Mouse (Mus musculus) stomach, embryonic 16.5 days (tissue): Measurements from ENCODE around the gene Sync. TPM values are rescaled to one million over a fixed set of nuclear protein-coding genes. Genes with fewer than 3 reads are reported as not detected.

Experiments used
- ATAC-seq: fragments of 200-750 bp; cut with Nextera tagmentation; 2 replicates; pipeline ENCODE4 v1.8.0; 2017; ENCODE audit warnings: moderate number of reproducible peaks, moderate TSS enrichment; ENCODE audit not compliant: insufficient read depth, low FRiP score
- H3K27ac ChIP-seq: fragments of 300-500 bp; sonication (generic); 2 replicates; pipeline ENCODE4 v1.5.1; 2014; ENCODE audit warnings: low read length
- H3K27me3 ChIP-seq: fragments of 300-500 bp; sonication (generic); 2 replicates; pipeline ENCODE4 v1.6.1; 2014; ENCODE audit warnings: low read length, control low read depth, mixed read lengths; ENCODE audit not compliant: control insufficient read depth, insufficient read depth
- H3K36me3 ChIP-seq: fragments of 300-500 bp; sonication (generic); 2 replicates; pipeline ENCODE4 v1.6.1; 2014; ENCODE audit warnings: low read length; ENCODE audit not compliant: control insufficient read depth, insufficient read depth
- H3K4me1 ChIP-seq: fragments of 300-500 bp; sonication (generic); 2 replicates; pipeline ENCODE4 v1.6.1; 2014; ENCODE audit warnings: low read length, control low read depth, mixed read lengths; ENCODE audit not compliant: control insufficient read depth, insufficient read depth
- H3K4me2 ChIP-seq: fragments of 300-500 bp; sonication (generic); 2 replicates; pipeline ENCODE4 v1.6.1; 2014; ENCODE audit warnings: low read depth, low read length, mixed read lengths
- H3K4me3 ChIP-seq: fragments of 300-500 bp; sonication (generic); replicated peaks from 2 replicates; pipeline ENCODE4 v1.5.1; 2014; ENCODE audit warnings: mild to moderate bottlenecking, low read length
- H3K9ac ChIP-seq: fragments of 300-500 bp; sonication (generic); 2 replicates; pipeline ENCODE4 v1.6.1; 2014; ENCODE audit warnings: low read length
- H3K9me3 ChIP-seq: fragments of 300-500 bp; sonication (generic); replicated peaks from 2 replicates; pipeline ENCODE4 v1.6.1; 2016; ENCODE audit warnings: low read length, control low read depth; ENCODE audit not compliant: control insufficient read depth
- WGBS: fragments of 180-500 bp; shearing (Covaris S2); extraction: QIAGEN DNeasy Blood & Tissue Kit; methylation state at CpG from one replicate; pipeline ENCODE4 v1.1.7; 2014; 5-methylcytosine and 5-hydroxymethylcytosine counted together
- polyA plus RNA-seq: library from polyadenylated mRNA; unstranded; fragments of >200 nt; fragmentation: Nextera tagmentation; extraction: Ambion mirVana; gene quantifications from 2 replicates; pipeline ENCODE4 v1.2.1, GENCODE M21; 2015

The Sync gene
- polyA plus RNA-seq, 1 experiment from 2014 or later: 3.9 TPM

DNA sequence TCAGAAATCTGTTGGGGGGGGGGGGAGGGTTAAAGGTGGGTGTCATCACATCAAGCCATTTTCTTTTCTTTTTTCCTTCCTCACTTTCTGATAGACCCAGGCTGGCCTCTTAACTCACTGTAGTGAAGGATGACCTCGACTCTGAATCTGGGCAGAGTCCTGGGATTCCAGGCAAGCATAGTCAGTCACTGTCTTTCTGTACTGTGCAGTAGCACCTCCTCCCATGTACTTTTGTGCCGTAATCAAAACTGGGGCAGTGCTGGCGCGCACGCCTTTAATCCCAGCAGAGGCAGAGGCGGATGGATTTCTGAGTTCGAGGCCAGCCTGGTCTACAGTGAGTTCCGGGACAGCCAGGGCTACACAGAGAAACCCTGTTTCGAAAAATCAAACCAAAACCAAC is 16.4 kb downstream of the Sync start:
- H3K9me3 ChIP-seq: 0 out of 2 replicates have a peak, but pooled peaks cover 4% of the 10 kb centered on the region
- H3K4me3 ChIP-seq: no peak overlapping the region
- H3K27ac ChIP-seq: no peak overlapping the region
- H3K27me3 ChIP-seq: no peaks in the 10 kb centered on the region
- 0 out of 2 replicates have a peak, but pooled peaks cover 4% of the 10 kb centered on the region for H3K4me1 ChIP-seq
- no peak overlapping the region for H3K4me2 ChIP-seq
- no peak for ATAC-seq
- H3K9ac ChIP-seq: no peak overlapping the region
- WGBS: 86% methylated on average over 9 of the region's 9 CpGs
- peaks cover 8% of the 10 kb centered on the region for H3K36me3 ChIP-seq

GRCm38 (mm10) chr4:129304306-129304705 is 16.9 kb downstream of the Sync start:
- ATAC-seq: no peak
- 57% methylated on average over 1 of the region's 1 CpGs for WGBS
- H3K36me3 ChIP-seq: peaks cover 8% of the 10 kb centered on the region

GRCm38 (mm10) chr4:129307936-129308335 is 20.5 kb downstream of the Sync start:
- ATAC-seq: no peak
- H3K4me2 ChIP-seq: no peak overlapping the region
- H3K27ac ChIP-seq: no peak overlapping the region
- H3K9me3 ChIP-seq: no peaks in the 10 kb centered on the region
- no peak overlapping the region for H3K9ac ChIP-seq
- no peaks in the 10 kb centered on the region for H3K27me3 ChIP-seq
- no peak overlapping the region for H3K4me3 ChIP-seq
- H3K4me1 ChIP-seq: no peaks in the 10 kb centered on the region
- H3K36me3 ChIP-seq: peaks cover 15% of the 10 kb centered on the region
- 80% methylated on average over 1 of the region's 1 CpGs for WGBS

More at GRCm38 (mm10) chr4:129304306-129304705, 16.9 kb downstream of the Sync start:
- Histone ChIP-seq H3K4me3 (no peak overlapping the region), H3K27me3 (no peaks in the 10 kb centered on the region), H3K4me1 (0 out of 2 replicates have a peak, but pooled peaks cover under 1% of the 10 kb centered on the region), H3K27ac (no peak overlapping the region), H3K9ac (no peak overlapping the region), H3K9me3 (0 out of 2 replicates have a peak, but pooled peaks cover 4% of the 10 kb centered on the region), H3K4me2 (no peak overlapping the region)

DNA sequence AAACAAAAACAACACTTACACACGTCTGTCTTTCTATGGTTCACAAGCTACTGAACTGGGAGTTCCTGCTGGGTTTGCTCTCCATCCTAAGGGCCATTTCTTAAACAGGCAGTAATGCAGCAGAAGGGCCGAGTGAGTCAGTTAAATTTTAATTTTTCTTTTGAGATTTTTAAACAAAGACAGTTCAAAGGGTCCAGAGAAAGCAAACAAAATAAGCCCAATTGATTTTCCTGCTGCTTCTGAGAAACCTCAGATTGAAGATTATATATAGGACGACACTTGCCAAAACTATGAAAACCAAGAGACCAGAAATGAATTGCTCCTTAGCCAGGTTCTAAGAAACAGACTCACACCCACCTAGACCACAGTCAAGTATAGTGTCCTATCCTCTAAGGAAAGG is 26.5 kb downstream of the Sync start:
- Histone ChIP-seq H3K4me1 (no peaks in the 10 kb centered on the region), H3K4me2 (no peak overlapping the region), H3K27me3 (no peaks in the 10 kb centered on the region), H3K27ac (no peak overlapping the region), H3K9ac (no peak overlapping the region), H3K9me3 (no peaks in the 10 kb centered on the region), H3K36me3 (peaks cover 35% of the 10 kb centered on the region), H3K4me3 (no peak overlapping the region)
- no peak for ATAC-seq
- 51% methylated on average over 3 of the region's 3 CpGs for WGBS

GRCm38 (mm10) chr4:129320876-129321275 is 33.5 kb downstream of the Sync start:
- Histone ChIP-seq H3K4me1 (no peaks in the 10 kb centered on the region), H3K4me3 (no peak overlapping the region), H3K36me3 (peaks cover 39% of the 10 kb centered on the region), H3K9ac (no peak overlapping the region), H3K4me2 (no peak overlapping the region), H3K27ac (no peak overlapping the region), H3K27me3 (no peaks in the 10 kb centered on the region), H3K9me3 (no peaks in the 10 kb centered on the region)
- WGBS: 89% methylated on average over 1 of the region's 1 CpGs
- no peak for ATAC-seq

DNA sequence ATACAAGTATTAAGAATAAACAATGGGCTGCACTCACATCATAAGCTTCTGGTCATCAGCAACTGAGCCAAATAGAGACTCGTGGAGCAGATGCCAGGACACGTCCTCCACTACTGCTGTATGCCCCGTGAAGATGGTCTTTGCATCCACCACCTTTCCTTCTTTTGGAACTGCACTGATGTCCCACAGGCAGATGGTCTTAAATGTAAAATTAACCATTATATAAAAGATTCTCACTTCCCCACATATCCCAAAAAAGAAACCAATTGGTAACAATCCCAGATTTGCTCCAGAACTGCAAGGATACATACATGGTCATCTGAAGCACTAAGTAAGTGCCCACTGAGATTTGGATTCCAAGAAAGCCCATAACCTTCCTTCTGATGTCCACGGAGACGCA is 34.6 kb downstream of the Sync start:
- Histone ChIP-seq H3K4me1 (peaks cover 2% of the 10 kb centered on the region; the same call in 1 of the 2 replicates), H3K27me3 (no peaks in the 10 kb centered on the region), H3K36me3 (peaks cover 32% of the 10 kb centered on the region), H3K9me3 (no peaks in the 10 kb centered on the region), H3K4me3 (no peak overlapping the region), H3K27ac (no peak overlapping the region), H3K9ac (no peak overlapping the region), H3K4me2 (no peak overlapping the region)
- 90% methylated on average over 5 of the region's 5 CpGs for WGBS
- no peak for ATAC-seq

DNA sequence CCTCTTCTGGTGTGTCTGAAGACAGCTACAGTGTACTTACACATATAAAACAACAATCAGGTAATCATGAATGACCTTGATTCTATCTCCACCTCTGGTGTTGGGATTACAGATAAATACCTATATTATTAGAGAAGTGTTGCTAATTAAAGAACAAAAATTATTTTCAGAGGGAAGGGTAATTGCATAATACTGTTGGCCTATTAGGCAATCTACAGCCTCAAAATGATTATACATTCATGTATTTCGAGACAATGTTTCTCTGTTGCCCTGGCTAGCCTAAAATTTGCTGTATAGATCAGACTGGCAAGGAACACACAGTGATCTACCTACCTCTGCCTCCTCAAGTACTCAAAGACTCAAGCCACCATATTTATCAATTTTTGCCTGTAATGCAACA is 36.1 kb downstream of the Sync start:
- H3K4me1 ChIP-seq: peaks cover 2% of the 10 kb centered on the region; the same call in 1 of the 2 replicates
- H3K27ac ChIP-seq: no peak overlapping the region; the same call in 1 of the 2 replicates
- H3K4me3 ChIP-seq: no peak overlapping the region
- no peaks in the 10 kb centered on the region for H3K9me3 ChIP-seq
- no peak overlapping the region for H3K4me2 ChIP-seq
- no peak for ATAC-seq
- no peaks in the 10 kb centered on the region for H3K27me3 ChIP-seq
- peaks cover 33% of the 10 kb centered on the region for H3K36me3 ChIP-seq
- H3K9ac ChIP-seq: no peak overlapping the region
- 92% methylated on average over 1 of the region's 1 CpGs for WGBS

DNA sequence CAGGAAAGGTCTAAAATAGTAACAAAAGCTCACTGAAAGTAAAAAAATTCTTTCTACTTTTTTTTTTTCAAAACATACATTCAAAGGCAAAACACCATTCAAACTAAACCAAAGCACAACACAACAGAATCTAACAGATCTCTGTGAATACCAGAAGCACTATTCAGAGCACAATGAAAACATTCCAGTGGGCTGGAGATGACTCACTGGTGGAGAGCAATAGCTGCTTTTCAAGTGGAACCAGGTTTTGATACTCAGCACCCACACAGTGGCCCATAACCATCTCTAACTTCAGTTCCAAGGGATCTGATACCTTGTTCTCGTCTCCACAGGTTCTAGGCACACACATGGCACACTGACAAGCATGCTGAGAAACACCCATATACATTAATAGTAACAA is 37.3 kb downstream of the Sync start:
- 75% methylated on average over 1 of the region's 1 CpGs for WGBS
- no peak overlapping the region for H3K4me2 ChIP-seq
- no peak overlapping the region for H3K9ac ChIP-seq
- no peak for ATAC-seq
- H3K27me3 ChIP-seq: no peaks in the 10 kb centered on the region
- H3K27ac ChIP-seq: no peak overlapping the region
- peaks cover 2% of the 10 kb centered on the region; the same call in 1 of the 2 replicates for H3K4me1 ChIP-seq
- H3K36me3 ChIP-seq: peaks cover 27% of the 10 kb centered on the region
- H3K9me3 ChIP-seq: no peaks in the 10 kb centered on the region
- H3K4me3 ChIP-seq: no peak overlapping the region

- Histone ChIP-seq H3K36me3 (peaks cover 27% of the 10 kb centered on the region), H3K4me2 (no peak overlapping the region), H3K9me3 (no peaks in the 10 kb centered on the region), H3K4me3 (no peak overlapping the region), H3K4me1 (peaks cover 2% of the 10 kb centered on the region; the same call in 1 of the 2 replicates), H3K27me3 (no peaks in the 10 kb centered on the region), H3K27ac (no peak overlapping the region), H3K9ac (no peak overlapping the region)
- no peak for ATAC-seq
- 39% methylated on average over 1 of the region's 1 CpGs for WGBS
Measured at GRCm38 (mm10) chr4:129326191-129326590, 38.8 kb downstream of the Sync start.
